Mouse (Mus musculus) cortical plate, adult 2 months (tissue): ENCODE measurements around the gene Cyfip1.

Source experiments
- CTCF ChIP-seq: fragments of 200-500 bp; IDR thresholded peaks from 2 replicates; pipeline ENCODE4 v1.5.1; 2011; ENCODE audit warnings: mild to moderate bottlenecking, control low read depth, low read length; ENCODE audit not compliant: insufficient read depth; ENCODE audit errors: extremely low read depth
- POLR2A ChIP-seq: fragments of 200-500 bp; IDR thresholded peaks from 2 replicates; pipeline ENCODE4 v1.6.1; 2011; ENCODE audit warnings: mild to moderate bottlenecking, low read length, control low read depth; ENCODE audit not compliant: insufficient read depth; ENCODE audit errors: extremely low read depth

- TF ChIP-seq POLR2A, result no peak
- no peak for TF ChIP-seq CTCF
Measured at GRCm38 (mm10) chr7:55846606-55847312, 5.2 kb downstream of the Cyfip1 start.
